Mouse (Mus musculus) G1E (cell line): ENCODE results near the gene Spdya. TPM values are rescaled to one million over a fixed set of nuclear protein-coding genes. Genes with fewer than 3 reads are reported as not detected.
A peak's percentile ranks its signal among the peaks of the same experiment; 100 is the strongest.
"Not testable (repeated sequence)": the region's sequence is repeated elsewhere in the genome, so short reads cannot be mapped to it uniquely, and the experiment has no call there.

Source experiments
- ATAC-seq: 2 replicates; pipeline ENCODE4 v1.8.0; 2016; ENCODE audit warnings: mild to moderate bottlenecking; ENCODE audit not compliant: insufficient number of reproducible peaks, poor library complexity, low FRiP score, severe bottlenecking; ENCODE audit errors: extremely low read depth
- DNase-seq: peaks from one replicate; pipeline ENCODE4 v3.0.0; 2012; ENCODE audit warnings: low spot score
- H3K27me3 ChIP-seq: 2 replicates; pipeline ENCODE4 v1.6.1; 2012; ENCODE audit warnings: mild to moderate bottlenecking, low read length, inconsistent platforms; ENCODE audit not compliant: insufficient read depth
- H3K36me3 ChIP-seq: replicated peaks from 2 replicates; pipeline ENCODE3; 2012; ENCODE audit warnings: mild to moderate bottlenecking, inconsistent platforms
- H3K4me1 ChIP-seq: 2 replicates; pipeline ENCODE4 v1.6.1; 2012; ENCODE audit warnings: low read depth, low read length, inconsistent platforms, mixed read lengths; ENCODE audit not compliant: insufficient read depth
- H3K4me3 ChIP-seq: 2 replicates; pipeline ENCODE4 v1.5.1; 2012; ENCODE audit warnings: low read depth, mild to moderate bottlenecking, inconsistent platforms, low read length, moderate library complexity, mixed read lengths
- H3K9me3 ChIP-seq: replicated peaks from 2 replicates; pipeline ENCODE4 v1.6.1; 2012; ENCODE audit warnings: inconsistent platforms
- CTCF ChIP-seq: IDR thresholded peaks from 2 replicates; pipeline ENCODE4 v1.5.1; 2012; ENCODE audit warnings: low read depth, low read length, inconsistent platforms, mixed read lengths
- GATA1 ChIP-seq: IDR thresholded peaks from 2 replicates; pipeline ENCODE4 v1.6.1; 2012; ENCODE audit warnings: borderline replicate concordance, low read length, inconsistent platforms, mixed read lengths
- GATA2 ChIP-seq: IDR thresholded peaks from 2 replicates; pipeline ENCODE4 v1.6.1; 2012; ENCODE audit warnings: low read depth, low read length, inconsistent platforms, borderline replicate concordance
- POLR2AphosphoS5 ChIP-seq: IDR thresholded peaks from 2 replicates; pipeline ENCODE4 v1.6.1; 2012; ENCODE audit warnings: low read depth, low read length, inconsistent platforms; ENCODE audit not compliant: insufficient replicate concordance
- TAL1 ChIP-seq: conservative IDR thresholded peaks from 2 replicates; pipeline ENCODE4 v1.6.1; 2012; ENCODE audit warnings: low read depth, low read length, inconsistent platforms, mixed read lengths
- polyA plus RNA-seq: library from polyadenylated mRNA; stranded (reverse); fragments of >175 nt; gene quantifications from 2 replicates; pipeline ENCODE4 v1.2.3, GENCODE M21; 2012
- total RNA-seq, 2 experiments: library from RNA; stranded (forward) in 1 of 2; stranded (reverse) in 1 of 2; fragments of 200-1000 nt in 1 of 2; fragments of >200 nt in 1 of 2; fragmentation: Nextera tagmentation in 1 of 2; gene quantifications; 2 replicates each; pipeline ENCODE4 v1.2.3; 2014 to 2017

Spdya gene
- total and polyA plus RNA-seq, 3 experiments: not detected

- peaks cover 42% of the 10 kb centered on the region for H3K36me3 ChIP-seq
- H3K27me3 ChIP-seq: no peaks in the 10 kb centered on the region
- H3K4me3 ChIP-seq: peak overlapping the region; percentile 98
- no peaks in the 10 kb centered on the region for H3K9me3 ChIP-seq
- H3K4me1 ChIP-seq: peaks cover 43% of the 10 kb centered on the region
- DNase-seq (no peak), ATAC-seq (no peak)
- TF ChIP-seq GATA1 (no peak), GATA2 (no peak), CTCF (no peak), TAL1 (no peak), POLR2AphosphoS5 (no peak)
Measured at GRCm38 (mm10) chr17:71617974-71618373, 66.1 kb downstream of the Spdya start.

- Histone ChIP-seq H3K4me1 (peaks cover 13% of the 10 kb centered on the region; the same call in 1 of the 2 replicates), H3K4me3 (no peak overlapping the region), H3K36me3 (peaks cover 96% of the 10 kb centered on the region), H3K27me3 (no peaks in the 10 kb centered on the region), H3K9me3 (no peaks in the 10 kb centered on the region)
- TF ChIP-seq GATA1 (no peak), TAL1 (no peak), CTCF (no peak), POLR2AphosphoS5 (no peak), GATA2 (no peak)
- no peak for ATAC-seq
- DNase-seq: no peak
Measured at GRCm38 (mm10) chr17:71631806-71632205, 79.9 kb downstream of the Spdya start.

GRCm38 (mm10) chr17:71633350-71633749, 81.5 kb downstream of the Spdya start:
- Histone ChIP-seq H3K4me3 (no peak overlapping the region), H3K36me3 (peaks cover 96% of the 10 kb centered on the region), H3K9me3 (no peaks in the 10 kb centered on the region), H3K27me3 (no peaks in the 10 kb centered on the region), H3K4me1 (peaks cover 15% of the 10 kb centered on the region)
- no peak for TF ChIP-seq POLR2AphosphoS5
- TF ChIP-seq GATA2: no peak
- TF ChIP-seq CTCF: no peak
- TF ChIP-seq GATA1: no peak
- TF ChIP-seq TAL1: no peak
- no peak for DNase-seq
- no peak for ATAC-seq

- no peak overlapping the region for H3K4me3 ChIP-seq
Measured at GRCm38 (mm10) chr17:71636786-71637185, 84.9 kb downstream of the Spdya start.

GRCm38 (mm10) chr17:71637750-71638265, 85.9 kb downstream of the Spdya start:
- H3K9me3 ChIP-seq: no peaks in the 10 kb centered on the region
- TF ChIP-seq POLR2AphosphoS5 (no peak), CTCF (no peak), GATA1 (no peak), TAL1 (no peak), GATA2 (no peak)
- no peak for DNase-seq

More at GRCm38 (mm10) chr17:71636786-71637185, 84.9 kb downstream of the Spdya start:
- Histone ChIP-seq H3K36me3 (peaks cover 96% of the 10 kb centered on the region), H3K9me3 (no peaks in the 10 kb centered on the region), H3K4me1 (peaks cover 20% of the 10 kb centered on the region), H3K27me3 (no peaks in the 10 kb centered on the region)
- ATAC-seq (no peak), DNase-seq (no peak)
- TF ChIP-seq CTCF (no peak), POLR2AphosphoS5 (no peak), TAL1 (no peak), GATA2 (no peak), GATA1 (no peak)

GRCm38 (mm10) chr17:71639056-71639455, 87.2 kb downstream of the Spdya start:
- not testable (repeated sequence) for H3K27me3 ChIP-seq, ATAC-seq, H3K4me3 ChIP-seq, DNase-seq, H3K9me3 ChIP-seq
- H3K4me1 ChIP-seq: peaks cover 16% of the 10 kb centered on the region
- H3K36me3 ChIP-seq: peaks cover 95% of the 10 kb centered on the region

More at GRCm38 (mm10) chr17:71637750-71638265, 85.9 kb downstream of the Spdya start:
- no peak overlapping the region for H3K4me3 ChIP-seq
- no peaks in the 10 kb centered on the region for H3K27me3 ChIP-seq
- H3K4me1 ChIP-seq: peaks cover 18% of the 10 kb centered on the region
- peaks cover 97% of the 10 kb centered on the region for H3K36me3 ChIP-seq
- ATAC-seq: no peak

Other genes with a start within 250 kb of the Spdya start
- 80.3 and 81.3 TPM in 2 replicates for gene Emilin2, start 240.1 kb upstream of the Spdya start, total RNA-seq (2014; fragmentation: Nextera tagmentation)
- gene Emilin2, start 240.1 kb upstream of the Spdya start, total RNA-seq (2017): 137 and 170 TPM in 2 replicates
- 106 and 131 TPM in 2 replicates for gene Emilin2, start 240.1 kb upstream of the Spdya start, polyA plus RNA-seq
- gene Gm4707, start 92.1 kb upstream of the Spdya start, total RNA-seq (2014; fragmentation: Nextera tagmentation): 4.7 and 59.5 TPM in 2 replicates
- gene Gm4707, start 92.1 kb upstream of the Spdya start, total RNA-seq (2017): 2.4 and 2.7 TPM in 2 replicates
- not detected in 2 replicates for gene Gm4707, start 92.1 kb upstream of the Spdya start, polyA plus RNA-seq
- 319 and 338 TPM in 2 replicates for gene Smchd1, start 76.7 kb upstream of the Spdya start, total RNA-seq (2014; fragmentation: Nextera tagmentation)
- 230 and 243 TPM in 2 replicates for gene Smchd1, start 76.7 kb upstream of the Spdya start, total RNA-seq (2017)
- gene Smchd1, start 76.7 kb upstream of the Spdya start, polyA plus RNA-seq: 9.9 and 10.0 TPM in 2 replicates
- gene Ndc80, start 25.2 kb upstream of the Spdya start, total RNA-seq (2014; fragmentation: Nextera tagmentation): 118 and 120 TPM in 2 replicates
- 95.7 and 110 TPM in 2 replicates for gene Ndc80, start 25.2 kb upstream of the Spdya start, total RNA-seq (2017)
- 3.4 and 8.3 TPM in 2 replicates for gene Ndc80, start 25.2 kb upstream of the Spdya start, polyA plus RNA-seq
- 197 and 205 TPM in 2 replicates for gene Wdr43, start 63.8 kb downstream of the Spdya start, total RNA-seq (2014; fragmentation: Nextera tagmentation)
- gene Wdr43, start 63.8 kb downstream of the Spdya start, total RNA-seq (2017): 165 and 231 TPM in 2 replicates
- 59.0 and 77.6 TPM in 2 replicates for gene Wdr43, start 63.8 kb downstream of the Spdya start, polyA plus RNA-seq
- gene Togaram2, start 121.2 kb downstream of the Spdya start, total RNA-seq (2014; fragmentation: Nextera tagmentation): not detected in 2 replicates
- 0.05 TPM in 1 of 2 replicates, not detected in the other for gene Togaram2, start 121.2 kb downstream of the Spdya start, total RNA-seq (2017)
- not detected in 2 replicates for gene Togaram2, start 121.2 kb downstream of the Spdya start, polyA plus RNA-seq
- not detected in 2 replicates for gene Pcare, start 200.8 kb downstream of the Spdya start, total RNA-seq (2014; fragmentation: Nextera tagmentation)
- 0.06 and 0.22 TPM in 2 replicates for gene Pcare, start 200.8 kb downstream of the Spdya start, total RNA-seq (2017)
- gene Pcare, start 200.8 kb downstream of the Spdya start, polyA plus RNA-seq: not detected in 2 replicates
- gene Clip4, start 216.4 kb downstream of the Spdya start, total RNA-seq (2014; fragmentation: Nextera tagmentation): not detected in 2 replicates
- 0.11 TPM in 1 of 2 replicates, not detected in the other for gene Clip4, start 216.4 kb downstream of the Spdya start, total RNA-seq (2017)
- gene Clip4, start 216.4 kb downstream of the Spdya start, polyA plus RNA-seq: not detected in 2 replicates